Mouse (Mus musculus) neural tube, embryonic 12.5 days (tissue): ENCODE results near the gene Pgp. TPM values are rescaled to one million over a fixed set of nuclear protein-coding genes. Genes with fewer than 3 reads are reported as not detected.
"Not testable (repeated sequence)": the region's sequence is repeated elsewhere in the genome, so short reads cannot be mapped to it uniquely, and the experiment has no call there.

Experiments
- ATAC-seq: fragments of 200-750 bp; cut with Nextera tagmentation; 2 replicates; pipeline ENCODE4 v1.8.0; 2017; ENCODE audit warnings: low read depth, mild to moderate bottlenecking, moderate TSS enrichment, moderate library complexity; ENCODE audit not compliant: low FRiP score
- H3K27ac ChIP-seq: fragments of 300-500 bp; sonication (generic); 2 replicates; pipeline ENCODE4 v1.5.1; 2016
- H3K27me3 ChIP-seq: fragments of 300-500 bp; sonication (generic); replicated peaks from 2 replicates; pipeline ENCODE4 v1.6.1; 2016; ENCODE audit warnings: mild to moderate bottlenecking
- H3K36me3 ChIP-seq: fragments of 300-500 bp; sonication (generic); 2 replicates; pipeline ENCODE4 v1.6.1; 2016; ENCODE audit warnings: mild to moderate bottlenecking
- H3K4me1 ChIP-seq: fragments of 300-500 bp; sonication (generic); 2 replicates; pipeline ENCODE4 v1.6.1; 2016
- H3K4me2 ChIP-seq: fragments of 300-500 bp; sonication (generic); replicated peaks from 2 replicates; pipeline ENCODE4 v1.6.1; 2016; ENCODE audit warnings: mild to moderate bottlenecking
- H3K4me3 ChIP-seq: fragments of 300-500 bp; sonication (generic); 2 replicates; pipeline ENCODE4 v1.5.1; 2016
- H3K9ac ChIP-seq: fragments of 300-500 bp; sonication (generic); 2 replicates; pipeline ENCODE4 v1.6.1; 2016; ENCODE audit warnings: mild to moderate bottlenecking
- H3K9me3 ChIP-seq: fragments of 300-500 bp; sonication (generic); 2 replicates; pipeline ENCODE4 v1.6.1; 2016; ENCODE audit warnings: mild to moderate bottlenecking
- WGBS: fragments of 180-500 bp; shearing (Covaris S2); methylation state at CpG from one replicate; pipeline ENCODE4 v1.1.7; 2016; 5-methylcytosine and 5-hydroxymethylcytosine counted together
- polyA plus RNA-seq: library from polyadenylated mRNA; unstranded; fragments of >200 nt; fragmentation: Nextera tagmentation; extraction: Ambion mirVana; gene quantifications from 2 replicates; pipeline ENCODE4 v1.2.1, GENCODE M21; 2016

Gene Pgp
- 58.6 and 62.7 TPM in 2 replicates for polyA plus RNA-seq

GRCm38 (mm10) chr17:24469910-24470602, at the start of gene Pgp, which contains the start of gene E4f1:
Gene Pgp, plus strand, starts transcription at chr17:24470392.
Gene E4f1, minus strand, starts transcription at chr17:24470313.
- H3K4me3 ChIP-seq = peak within 1 kb of the TSS; percentile 84
- H3K27me3 ChIP-seq = no peaks in the 10 kb centered on the region
- peaks cover 36% of the 10 kb centered on the region for H3K4me1 ChIP-seq
- peak within 1 kb of the TSS; percentile 68; the same call in 1 of the 2 replicates for H3K27ac ChIP-seq
- WGBS = under 1% methylated on average over 75 of the region's 75 CpGs
- no peaks in the 10 kb centered on the region for H3K9me3 ChIP-seq
- H3K4me2 ChIP-seq = peak within 1 kb of the TSS; percentile 100
- peak; percentile 98 for ATAC-seq
- H3K36me3 ChIP-seq = peaks cover 16% of the 10 kb centered on the region
- peak within 1 kb of the TSS; percentile 88 for H3K9ac ChIP-seq

GRCm38 (mm10) chr17:24423114-24423513, 47.1 kb upstream of the Pgp start:
- Histone ChIP-seq H3K4me2 (no peak overlapping the region), H3K27me3 (no peaks in the 10 kb centered on the region), H3K4me1 (peaks cover 6% of the 10 kb centered on the region), H3K9ac (no peak overlapping the region), H3K27ac (no peak overlapping the region), H3K4me3 (no peak overlapping the region), H3K36me3 (peaks cover 69% of the 10 kb centered on the region), H3K9me3 (no peaks in the 10 kb centered on the region)
- no peak for ATAC-seq
- 92% methylated on average over 4 of the region's 4 CpGs for WGBS

- H3K27ac ChIP-seq = no peak overlapping the region
- H3K4me1 ChIP-seq = peaks cover 6% of the 10 kb centered on the region
- whole genome bisulfite sequencing = 93% methylated on average over 5 of the region's 5 CpGs
- H3K36me3 ChIP-seq = peaks cover 55% of the 10 kb centered on the region
- no peak for ATAC-seq
- H3K9ac ChIP-seq = no peak overlapping the region
- H3K27me3 ChIP-seq = no peaks in the 10 kb centered on the region
- H3K4me3 ChIP-seq = no peak overlapping the region
- H3K4me2 ChIP-seq = no peak overlapping the region
- no peaks in the 10 kb centered on the region for H3K9me3 ChIP-seq
These were observed 45.7 kb upstream of the Pgp start for GRCm38 (mm10) chr17:24424489-24424888.

GRCm38 (mm10) chr17:24425326-24425725, 44.9 kb upstream of the Pgp start:
- not testable (repeated sequence) for H3K9me3 ChIP-seq, H3K4me1 ChIP-seq, H3K4me3 ChIP-seq, H3K9ac ChIP-seq, H3K27ac ChIP-seq, ATAC-seq, H3K4me2 ChIP-seq, H3K27me3 ChIP-seq
- H3K36me3 ChIP-seq = peaks cover 47% of the 10 kb centered on the region
- WGBS = 92% methylated on average over 6 of the region's 8 CpGs

- Histone ChIP-seq H3K4me3 (no peak overlapping the region), H3K9me3 (no peaks in the 10 kb centered on the region), H3K27me3 (no peaks in the 10 kb centered on the region), H3K36me3 (peaks cover 41% of the 10 kb centered on the region), H3K9ac (no peak overlapping the region), H3K4me1 (peaks cover 6% of the 10 kb centered on the region), H3K4me2 (peak overlapping the region; percentile 73; the same call in 1 of the 2 replicates), H3K27ac (no peak overlapping the region)
- 88% methylated on average over 7 of the region's 7 CpGs for WGBS
- no peak for ATAC-seq
These were observed 44.3 kb upstream of the Pgp start for GRCm38 (mm10) chr17:24425905-24426304.

GRCm38 (mm10) chr17:24426471-24427169, 43.6 kb upstream of the Pgp start, which contains the start of gene Eci1:
Gene Eci1, plus strand, starts transcription at chr17:24426641.
- Histone ChIP-seq H3K4me1 (peaks cover 6% of the 10 kb centered on the region), H3K4me3 (peak within 1 kb of the TSS; percentile 78), H3K36me3 (peaks cover 34% of the 10 kb centered on the region), H3K4me2 (peak within 1 kb of the TSS; percentile 73), H3K9me3 (no peaks in the 10 kb centered on the region), H3K27me3 (no peaks in the 10 kb centered on the region), H3K27ac (peak within 1 kb of the TSS; percentile 89), H3K9ac (peak within 1 kb of the TSS; percentile 82)
- WGBS = under 1% methylated on average over 48 of the region's 48 CpGs
- ATAC-seq = peak; percentile 96

GRCm38 (mm10) chr17:24427170-24427557, 43.0 kb upstream of the Pgp start:
- H3K36me3 ChIP-seq = peaks cover 28% of the 10 kb centered on the region
- 0 out of 2 replicates have a peak, but pooled peaks have one; percentile 2 for ATAC-seq
- no peak overlapping the region for H3K27ac ChIP-seq
- peak overlapping the region; percentile 73 for H3K4me2 ChIP-seq
- no peaks in the 10 kb centered on the region for H3K9me3 ChIP-seq
- WGBS = 8% methylated on average over 8 of the region's 8 CpGs
- peaks cover 6% of the 10 kb centered on the region for H3K4me1 ChIP-seq
- peak overlapping the region; percentile 78 for H3K4me3 ChIP-seq
- no peaks in the 10 kb centered on the region for H3K27me3 ChIP-seq
- peak overlapping the region; percentile 82 for H3K9ac ChIP-seq

GRCm38 (mm10) chr17:24429201-24429983, 40.8 kb upstream of the Pgp start:
- Histone ChIP-seq H3K9ac (no peak overlapping the region), H3K4me1 (peaks cover 6% of the 10 kb centered on the region), H3K4me3 (no peak overlapping the region), H3K9me3 (no peaks in the 10 kb centered on the region), H3K27ac (no peak overlapping the region), H3K4me2 (no peak overlapping the region), H3K36me3 (peaks cover 16% of the 10 kb centered on the region), H3K27me3 (no peaks in the 10 kb centered on the region)
- WGBS = 90% methylated on average over 14 of the region's 14 CpGs
- ATAC-seq = no peak

GRCm38 (mm10) chr17:24437016-24437415, 33.2 kb upstream of the Pgp start:
- WGBS = 69% methylated on average over 5 of the region's 5 CpGs
- H3K9ac ChIP-seq = no peak overlapping the region
- no peaks in the 10 kb centered on the region for H3K9me3 ChIP-seq
- no peaks in the 10 kb centered on the region for H3K4me1 ChIP-seq
- H3K27me3 ChIP-seq = no peaks in the 10 kb centered on the region
- H3K4me3 ChIP-seq = no peak overlapping the region
- no peak overlapping the region for H3K4me2 ChIP-seq
- H3K36me3 ChIP-seq = peaks cover 68% of the 10 kb centered on the region
- ATAC-seq = no peak
- no peak overlapping the region for H3K27ac ChIP-seq

- ATAC-seq = no peak
- Histone ChIP-seq H3K4me3 (no peak overlapping the region), H3K9ac (no peak overlapping the region), H3K9me3 (no peaks in the 10 kb centered on the region), H3K27me3 (no peaks in the 10 kb centered on the region), H3K4me1 (no peaks in the 10 kb centered on the region), H3K27ac (no peak overlapping the region), H3K4me2 (no peak overlapping the region), H3K36me3 (peaks cover 89% of the 10 kb centered on the region)
- WGBS = 92% methylated on average over 8 of the region's 8 CpGs
These were observed 29.8 kb upstream of the Pgp start for GRCm38 (mm10) chr17:24440377-24440776.

- no peaks in the 10 kb centered on the region for H3K9me3 ChIP-seq
- H3K36me3 ChIP-seq = peaks cover 89% of the 10 kb centered on the region
- ATAC-seq = no peak
- H3K4me1 ChIP-seq = no peaks in the 10 kb centered on the region
- no peak overlapping the region for H3K27ac ChIP-seq
- H3K4me3 ChIP-seq = no peak overlapping the region
- WGBS = 32% methylated on average over 2 of the region's 2 CpGs
- H3K9ac ChIP-seq = no peak overlapping the region
- H3K27me3 ChIP-seq = no peaks in the 10 kb centered on the region
- no peak overlapping the region for H3K4me2 ChIP-seq
These were observed 29.0 kb upstream of the Pgp start for GRCm38 (mm10) chr17:24441148-24441547.

- H3K9me3 ChIP-seq = no peaks in the 10 kb centered on the region
- peaks cover 96% of the 10 kb centered on the region for H3K36me3 ChIP-seq
- ATAC-seq = no peak
- no peak overlapping the region for H3K4me2 ChIP-seq
- H3K9ac ChIP-seq = no peak overlapping the region
- no peak overlapping the region for H3K27ac ChIP-seq
- 90% methylated on average over 14 of the region's 14 CpGs for WGBS
- no peak overlapping the region for H3K4me3 ChIP-seq
- H3K4me1 ChIP-seq = no peaks in the 10 kb centered on the region
- H3K27me3 ChIP-seq = no peaks in the 10 kb centered on the region
These were observed 28.1 kb upstream of the Pgp start for GRCm38 (mm10) chr17:24442107-24442506.
